Mouse (Mus musculus) left cerebral cortex, postnatal 10 days (tissue): ENCODE results near the gene Ppp6c. TPM values are rescaled to one million over a fixed set of nuclear protein-coding genes. Genes with fewer than 3 reads are reported as not detected.
"Not testable (repeated sequence)": the region's sequence is repeated elsewhere in the genome, so short reads cannot be mapped to it uniquely, and the experiment has no call there.

Experiments
- DNase-seq, 2 experiments: peaks; one replicate each; pipeline ENCODE4 v3.0.0; 2021 to 2022; ENCODE audit warnings: low spot score in 2 of 2, mixed read lengths in 1 of 2; ENCODE audit errors: extremely low spot score in 1 of 2
- intact Hi-C: fragments of 180-260 bp; cut with DNase I; formaldehyde crosslinking; loops from one replicate; pipeline ENCODE4 v1.15.1; 2025
- total RNA-seq, 2 experiments: library from RNA; stranded (reverse); gene quantifications; 2 replicates each; pipeline ENCODE4 v1.2.3; 2021

Ppp6c gene
- total RNA-seq: 10 to 100 TPM; 64.6 to 66.5 TPM

GRCm38 (mm10) chr2:39226019-39226640, at the start of gene Ppp6c:
TSS of gene Ppp6c (minus strand) at chr2:39226451.
- intact Hi-C loops: no loop called here
- DNase-seq: peak; percentile 95 to 97

GRCm38 (mm10) chr2:39268357-39268756, 42.1 kb upstream of the Ppp6c start:
- intact Hi-C loops: no loop called here
- DNase-seq: peak in 1 of 2 experiments; percentile 2

- peak; percentile 35 to 52 for DNase-seq
- intact Hi-C loops: not testable (repeated sequence)
Observed at GRCm38 (mm10) chr2:39252275-39252674, 26.0 kb upstream of the Ppp6c start.

GRCm38 (mm10) chr2:39246862-39247261, 20.6 kb upstream of the Ppp6c start:
- intact Hi-C loops, DNase-seq: not testable (repeated sequence)

GRCm38 (mm10) chr2:39226731-39227130, 480 bp upstream of the Ppp6c start:
- DNase-seq: no peak
- intact Hi-C loops: no loop called here

GRCm38 (mm10) chr2:39225331-39226018, 776 bp downstream of the Ppp6c start:
- intact Hi-C loops: not testable (repeated sequence)
- DNase-seq: peak in 1 of 2 experiments; percentile 33

- intact Hi-C loops: no loop called here
- DNase-seq: no peak
Observed at GRCm38 (mm10) chr2:39224621-39225020, 1.6 kb downstream of the Ppp6c start.

- intact Hi-C loops: no loop called here
- no peak for DNase-seq
Observed at GRCm38 (mm10) chr2:39220010-39220409, 6.2 kb downstream of the Ppp6c start.

- intact Hi-C loops: no loop called here
- DNase-seq: no peak
Observed at GRCm38 (mm10) chr2:39219034-39219433, 7.2 kb downstream of the Ppp6c start.

- intact Hi-C loops: no loop called here
Observed at GRCm38 (mm10) chr2:39217150-39217549, 9.1 kb downstream of the Ppp6c start.

GRCm38 (mm10) chr2:39210738-39211137, 15.5 kb downstream of the Ppp6c start:
- DNase-seq: no peak
- intact Hi-C loops: no loop called here

More at GRCm38 (mm10) chr2:39217150-39217549, 9.1 kb downstream of the Ppp6c start:
- DNase-seq: no peak

GRCm38 (mm10) chr2:39203359-39203758, 22.9 kb downstream of the Ppp6c start:
- intact Hi-C loops: no loop called here
- no peak for DNase-seq

GRCm38 (mm10) chr2:39194809-39195208, 31.4 kb downstream of the Ppp6c start:
- no peak for DNase-seq
- intact Hi-C loops: loop anchor here (10.0 kb wide), 1 partner anchor 130 kb away; the partner anchor contains the start of gene Golga1

GRCm38 (mm10) chr2:39190561-39191056, 35.6 kb downstream of the Ppp6c start, which contains the start of gene Scai:
TSS of gene Scai (minus strand) at chr2:39190734.
- DNase-seq: peak; percentile 98 to 99
- intact Hi-C loops: loop anchor here (10.0 kb wide), 1 partner anchor 126 kb away; the partner anchor contains the start of gene Golga1

- peak in 1 of 2 experiments; percentile 78 for DNase-seq
- intact Hi-C loops: loop anchor here (5.0 to 10.0 kb wide), 2 partner anchors 63 to 125 kb away; partner anchors contain the start of gene Golga1
Observed at GRCm38 (mm10) chr2:39189961-39190560, 36.2 kb downstream of the Ppp6c start.

- intact Hi-C loops: loop anchor here (5.0 kb wide), 1 partner anchor 59 kb away; no protein-coding TSS in a partner anchor
- no peak for DNase-seq
Observed at GRCm38 (mm10) chr2:39185942-39186341, 40.3 kb downstream of the Ppp6c start.

- no peak for DNase-seq
- intact Hi-C loops: no loop called here
Observed at GRCm38 (mm10) chr2:39183587-39183986, 42.7 kb downstream of the Ppp6c start.

- no peak for DNase-seq
- intact Hi-C loops: no loop called here
Observed at GRCm38 (mm10) chr2:39160996-39161395, 65.3 kb downstream of the Ppp6c start.

GRCm38 (mm10) chr2:39157916-39158315, 68.3 kb downstream of the Ppp6c start:
- intact Hi-C loops: no loop called here
- no peak for DNase-seq
